Mouse (Mus musculus): ENCODE measurements around the gene Uts2.

- TF ChIP-seq POLR2A (IDR thresholded peaks at IDR 0.05; ENCODE audit: low read depth, low read length) (peak; percentile 23; the same call in 1 of the 2 replicates), CTCF (conservative IDR thresholded peaks at IDR 0.05 in 1 of 2, IDR thresholded peaks at IDR 0.05 in 1 of 2; ENCODE audit: low read depth in 2 of 2, low read length in 2 of 2) (no peak), TCF12 (IDR thresholded peaks at IDR 0.05; ENCODE audit: low read depth, low read length) (peak; percentile 51), POLR2AphosphoS2 (IDR thresholded peaks at IDR 0.05; ENCODE audit: low read depth, low read length) (no peak), KAT2A (IDR thresholded peaks at IDR 0.05; ENCODE audit: insufficient replicate concordance, low read length) (no peak), USF2 (conservative IDR thresholded peaks at IDR 0.05; ENCODE audit: low read depth, low read length) (no peak), CHD2 (IDR thresholded peaks at IDR 0.05; ENCODE audit: low read length) (no peak), UBTF (IDR thresholded peaks at IDR 0.05; ENCODE audit: low read depth, low read length) (no peak), ZKSCAN1 (IDR thresholded peaks at IDR 0.05; ENCODE audit: borderline replicate concordance, low read depth, low read length) (no peak), TBP (conservative IDR thresholded peaks at IDR 0.05; ENCODE audit: low read depth, low read length) (no peak), SIN3A (IDR thresholded peaks at IDR 0.05; ENCODE audit: low read length) (no peak), SMC3 (IDR thresholded peaks at IDR 0.05; ENCODE audit: low read depth, low read length) (no peak)
Observed at GRCm38 (mm10) chr4:150979455-150979854, 17.4 kb upstream of the Uts2 start.

Measured in CH12.LX (cell line).